Mouse (Mus musculus) hematopoietic stem cell, adult 5-6 weeks (primary cell): ENCODE data around the gene Prkab2. TPM values are rescaled to one million over a fixed set of nuclear protein-coding genes. Genes with fewer than 3 reads are reported as not detected.

ENCODE experiments used
- ATAC-seq, 2 experiments: fragments of 125-278 bp in 1 of 2; replicated peaks in 1 of 2; 2 replicates each; pipeline ENCODE4 v1.8.0; 2016 to 2017; ENCODE audit warnings: inconsistent platforms in 2 of 2, mild to moderate bottlenecking in 2 of 2, moderate number of reproducible peaks in 2 of 2, low read depth in 1 of 2, moderate TSS enrichment in 1 of 2; ENCODE audit not compliant: low FRiP score in 2 of 2, poor library complexity in 2 of 2, severe bottlenecking in 2 of 2, insufficient read depth in 1 of 2, low TSS enrichment in 1 of 2
- total RNA-seq: library from RNA; stranded (forward); fragments of 172-1452, 232-1000 nt; gene quantifications from 2 replicates; pipeline ENCODE4 v1.2.3, GENCODE M21; 2017

Prkab2 gene
- total RNA-seq, 1 experiment from 2014 or later, result 4.0 TPM

GRCm38 (mm10) chr3:97710881-97711280, 52.9 kb downstream of the Prkab2 start:
- 0 out of 4 replicates have a peak, but pooled peaks of 1 of the 2 experiments have one; percentile 29 for ATAC-seq

- ATAC-seq, result no peak
Measured at GRCm38 (mm10) chr3:97715922-97716321, 57.9 kb downstream of the Prkab2 start.

DNA sequence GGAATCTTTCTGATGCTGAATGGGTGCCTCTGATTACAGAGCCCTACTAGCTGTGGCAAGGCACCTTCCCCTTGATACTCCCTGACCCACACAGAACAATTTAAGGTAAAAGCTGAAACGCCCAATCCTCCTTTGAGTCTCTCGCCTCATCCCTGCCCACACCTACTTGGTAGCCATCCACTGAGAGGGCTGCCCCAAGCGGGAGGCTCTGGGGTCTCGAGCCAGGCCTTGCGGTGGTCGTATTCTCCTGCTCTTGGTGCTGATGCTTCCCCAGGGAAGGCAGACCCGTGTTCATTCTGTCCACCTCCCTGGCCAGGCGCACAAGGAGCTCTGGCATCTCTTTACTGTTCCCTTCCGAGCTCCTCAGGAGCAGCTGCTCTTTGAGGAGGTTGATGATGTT, 61.1 kb downstream of the Prkab2 start:
- ATAC-seq, result no peak

Other genes starting within 250 kb of the Prkab2 start
- gene Olfr1402, start 236.2 kb upstream of the Prkab2 start, total RNA-seq, result not detected in 2 replicates
- gene Chd1l, start 48.0 kb upstream of the Prkab2 start, total RNA-seq, result 46.2 and 65.0 TPM in 2 replicates
- gene Fmo5, start 29.4 kb upstream of the Prkab2 start, total RNA-seq, result 9.8 and 11.3 TPM in 2 replicates
- gene Gm17651, start 16.5 kb downstream of the Prkab2 start, total RNA-seq, result not detected in 2 replicates
- gene Pde4dip, start 230.5 kb downstream of the Prkab2 start, total RNA-seq, result 9.7 and 12.9 TPM in 2 replicates
- gene Sec22b, start 243.0 kb downstream of the Prkab2 start, total RNA-seq, result 44.5 and 57.4 TPM in 2 replicates